Mouse (Mus musculus): ENCODE measurements around the gene Wdr46. TPM values are rescaled to one million over a fixed set of nuclear protein-coding genes. Genes with fewer than 3 reads are reported as not detected.
"Not testable (repeated sequence)": the region's sequence is repeated elsewhere in the genome, so short reads cannot be mapped to it uniquely, and the experiment has no call there.

Wdr46 gene
- polyA plus RNA-seq, 1 experiment from 2014 or later = 20.5 TPM

GRCm38 (mm10) chr17:33900989-33901314, 39.5 kb upstream of the Wdr46 start:
- Histone ChIP-seq H3K4me3 (ENCODE audit: low read length) (no peak overlapping the region), H3K9me3 (replicated peaks; ENCODE audit: control insufficient read depth, low read length) (no peaks in the 10 kb centered on the region), H3K27me3 (ENCODE audit: control insufficient read depth, insufficient read depth, low read length) (no peaks in the 10 kb centered on the region), H3K27ac (ENCODE audit: low read length) (no peak overlapping the region; the same call in 1 of the 2 replicates), H3K9ac (ENCODE audit: low read length) (no peak overlapping the region), H3K4me2 (ENCODE audit: low read depth, low read length) (no peak overlapping the region), H3K4me1 (ENCODE audit: control insufficient read depth, insufficient read depth, low read length) (no peaks in the 10 kb centered on the region), H3K36me3 (ENCODE audit: control insufficient read depth, insufficient read depth) (no peaks in the 10 kb centered on the region)
- WGBS = 71% methylated on average over 4 of the region's 4 CpGs
- no peak for ATAC-seq (replicated peaks; ENCODE audit: extremely low read depth, insufficient read depth, low FRiP score)

GRCm38 (mm10) chr17:33901653-33902052, 38.8 kb upstream of the Wdr46 start:
- no peaks in the 10 kb centered on the region for H3K27me3 ChIP-seq (ENCODE audit: control insufficient read depth, insufficient read depth, low read length)
- H3K9me3 ChIP-seq (replicated peaks; ENCODE audit: control insufficient read depth, low read length) = no peaks in the 10 kb centered on the region
- WGBS = 72% methylated on average over 4 of the region's 4 CpGs
- no peak overlapping the region for H3K9ac ChIP-seq (ENCODE audit: low read length)
- no peak overlapping the region for H3K4me2 ChIP-seq (ENCODE audit: low read depth, low read length)
- no peaks in the 10 kb centered on the region for H3K4me1 ChIP-seq (ENCODE audit: control insufficient read depth, insufficient read depth, low read length)
- H3K36me3 ChIP-seq (ENCODE audit: control insufficient read depth, insufficient read depth) = no peaks in the 10 kb centered on the region
- no peak for ATAC-seq (replicated peaks; ENCODE audit: extremely low read depth, insufficient read depth, low FRiP score)
- H3K27ac ChIP-seq (ENCODE audit: low read length) = no peak overlapping the region; the same call in 1 of the 2 replicates
- no peak overlapping the region for H3K4me3 ChIP-seq (ENCODE audit: low read length)

- H3K27me3 ChIP-seq (ENCODE audit: control insufficient read depth, insufficient read depth, low read length) = no peaks in the 10 kb centered on the region
- H3K9ac ChIP-seq (ENCODE audit: low read length) = no peak overlapping the region
- ATAC-seq (replicated peaks; ENCODE audit: extremely low read depth, insufficient read depth, low FRiP score) = no peak
- no peak overlapping the region for H3K4me3 ChIP-seq (ENCODE audit: low read length)
- no peak overlapping the region for H3K4me2 ChIP-seq (ENCODE audit: low read depth, low read length)
- H3K9me3 ChIP-seq (replicated peaks; ENCODE audit: control insufficient read depth, low read length) = no peaks in the 10 kb centered on the region
- peak overlapping the region; percentile 62 for H3K27ac ChIP-seq (ENCODE audit: low read length)
- H3K36me3 ChIP-seq (ENCODE audit: control insufficient read depth, insufficient read depth) = no peaks in the 10 kb centered on the region
- H3K4me1 ChIP-seq (ENCODE audit: control insufficient read depth, insufficient read depth, low read length) = no peaks in the 10 kb centered on the region
- WGBS = 56% methylated on average over 4 of the region's 4 CpGs
These were observed 38.4 kb upstream of the Wdr46 start for GRCm38 (mm10) chr17:33902079-33902478.

GRCm38 (mm10) chr17:33902491-33902890, 38.0 kb upstream of the Wdr46 start:
- Histone ChIP-seq H3K4me2 (ENCODE audit: low read depth, low read length) (no peak overlapping the region), H3K4me3 (ENCODE audit: low read length) (no peak overlapping the region)
- 81% methylated on average over 7 of the region's 7 CpGs for WGBS

GRCm38 (mm10) chr17:33903911-33904651, 36.4 kb upstream of the Wdr46 start:
- H3K27me3 ChIP-seq (ENCODE audit: control insufficient read depth, insufficient read depth, low read length); H3K9me3 ChIP-seq (replicated peaks; ENCODE audit: control insufficient read depth, low read length); H3K27ac ChIP-seq (ENCODE audit: low read length); H3K4me3 ChIP-seq (ENCODE audit: low read length); ATAC-seq (replicated peaks; ENCODE audit: extremely low read depth, insufficient read depth, low FRiP score); H3K36me3 ChIP-seq (ENCODE audit: control insufficient read depth, insufficient read depth); H3K4me2 ChIP-seq (ENCODE audit: low read depth, low read length); H3K9ac ChIP-seq (ENCODE audit: low read length); H3K4me1 ChIP-seq (ENCODE audit: control insufficient read depth, insufficient read depth, low read length): not testable (repeated sequence)
- WGBS = 72% methylated on average over 6 of the region's 6 CpGs

More at GRCm38 (mm10) chr17:33902491-33902890, 38.0 kb upstream of the Wdr46 start:
- no peak overlapping the region for H3K9ac ChIP-seq (ENCODE audit: low read length)
- no peaks in the 10 kb centered on the region for H3K27me3 ChIP-seq (ENCODE audit: control insufficient read depth, insufficient read depth, low read length)
- no peaks in the 10 kb centered on the region for H3K4me1 ChIP-seq (ENCODE audit: control insufficient read depth, insufficient read depth, low read length)
- H3K27ac ChIP-seq (ENCODE audit: low read length) = no peak overlapping the region
- no peaks in the 10 kb centered on the region for H3K9me3 ChIP-seq (replicated peaks; ENCODE audit: control insufficient read depth, low read length)
- H3K36me3 ChIP-seq (ENCODE audit: control insufficient read depth, insufficient read depth) = no peaks in the 10 kb centered on the region
- ATAC-seq (replicated peaks; ENCODE audit: extremely low read depth, insufficient read depth, low FRiP score) = no peak

- ATAC-seq (replicated peaks; ENCODE audit: extremely low read depth, insufficient read depth, low FRiP score); H3K4me3 ChIP-seq (ENCODE audit: low read length); H3K27ac ChIP-seq (ENCODE audit: low read length); H3K9ac ChIP-seq (ENCODE audit: low read length); H3K9me3 ChIP-seq (replicated peaks; ENCODE audit: control insufficient read depth, low read length); H3K4me2 ChIP-seq (ENCODE audit: low read depth, low read length); H3K36me3 ChIP-seq (ENCODE audit: control insufficient read depth, insufficient read depth); H3K27me3 ChIP-seq (ENCODE audit: control insufficient read depth, insufficient read depth, low read length); H3K4me1 ChIP-seq (ENCODE audit: control insufficient read depth, insufficient read depth, low read length): not testable (repeated sequence)
- WGBS = 39% methylated on average over 3 of the region's 4 CpGs
These were observed 35.6 kb upstream of the Wdr46 start, which contains the start of gene Platr17 for GRCm38 (mm10) chr17:33904835-33905234. Gene Platr17 (plus strand): TSS chr17:33905135.

GRCm38 (mm10) chr17:33908331-33909076, 32.0 kb upstream of the Wdr46 start:
- Histone ChIP-seq H3K4me1 (ENCODE audit: control insufficient read depth, insufficient read depth, low read length) (peaks cover 7% of the 10 kb centered on the region), H3K4me2 (ENCODE audit: low read depth, low read length) (peak overlapping the region; percentile 94), H3K27ac (ENCODE audit: low read length) (peak overlapping the region; percentile 70), H3K27me3 (ENCODE audit: control insufficient read depth, insufficient read depth, low read length) (no peaks in the 10 kb centered on the region), H3K9ac (ENCODE audit: low read length) (peak overlapping the region; percentile 73), H3K4me3 (ENCODE audit: low read length) (peak overlapping the region; percentile 77), H3K9me3 (replicated peaks; ENCODE audit: control insufficient read depth, low read length) (no peaks in the 10 kb centered on the region), H3K36me3 (ENCODE audit: control insufficient read depth, insufficient read depth) (peaks cover 23% of the 10 kb centered on the region)
- under 1% methylated on average over 43 of the region's 44 CpGs for WGBS
- ATAC-seq (replicated peaks; ENCODE audit: extremely low read depth, insufficient read depth, low FRiP score) = peak; percentile 46

- Histone ChIP-seq H3K9me3 (replicated peaks; ENCODE audit: control insufficient read depth, low read length) (no peaks in the 10 kb centered on the region), H3K4me3 (ENCODE audit: low read length) (peak within 1 kb of the TSS; percentile 77), H3K4me2 (ENCODE audit: low read depth, low read length) (peak within 1 kb of the TSS; percentile 94), H3K9ac (ENCODE audit: low read length) (peak within 1 kb of the TSS; percentile 90), H3K27me3 (ENCODE audit: control insufficient read depth, insufficient read depth, low read length) (no peaks in the 10 kb centered on the region), H3K27ac (ENCODE audit: low read length) (peak within 1 kb of the TSS; percentile 89), H3K4me1 (ENCODE audit: control insufficient read depth, insufficient read depth, low read length) (peaks cover 7% of the 10 kb centered on the region), H3K36me3 (ENCODE audit: control insufficient read depth, insufficient read depth) (peaks cover 30% of the 10 kb centered on the region)
- peak; percentile 96 for ATAC-seq (replicated peaks; ENCODE audit: extremely low read depth, insufficient read depth, low FRiP score)
- WGBS = under 1% methylated on average over 68 of the region's 68 CpGs
These were observed 31.2 kb upstream of the Wdr46 start, which contains the start of gene Daxx for GRCm38 (mm10) chr17:33909077-33909868. Gene Daxx (plus strand): TSS chr17:33909414.
